Mouse (Mus musculus) kidney, adult 8-10 months (tissue): ENCODE data around the gene Hcn4.
A peak's percentile ranks its signal among the peaks of the same experiment; 100 is the strongest.

Experiments
- DNase-seq, 2 experiments: peaks; one replicate each; pipeline ENCODE4 v3.0.0; 2022

Gene Hcn4

GRCm38 (mm10) chr9:58849576-58850315 lies 26.5 kb downstream of the Hcn4 start:
- DNase-seq, result no peak

- DNase-seq, result no peak
These were observed 31.7 kb downstream of the Hcn4 start for GRCm38 (mm10) chr9:58854931-58855330.

- DNase-seq, result no peak
These were observed 35.9 kb downstream of the Hcn4 start for GRCm38 (mm10) chr9:58859080-58859635.

GRCm38 (mm10) chr9:58863826-58864225 lies 40.6 kb downstream of the Hcn4 start:
- DNase-seq, result no peak

GRCm38 (mm10) chr9:58871141-58871540 lies 47.9 kb downstream of the Hcn4 start:
- DNase-seq, result no peak

- DNase-seq, result peak; percentile 21 to 70
These were observed 50.5 kb downstream of the Hcn4 start for GRCm38 (mm10) chr9:58873541-58874324.

GRCm38 (mm10) chr9:58874354-58874753 lies 51.1 kb downstream of the Hcn4 start:
- no peak for DNase-seq

- DNase-seq, result no peak
These were observed 52.2 kb downstream of the Hcn4 start for GRCm38 (mm10) chr9:58875439-58875838.

- no peak for DNase-seq
These were observed 53.9 kb downstream of the Hcn4 start for GRCm38 (mm10) chr9:58876946-58877625.

- no peak for DNase-seq
These were observed 56.6 kb downstream of the Hcn4 start for GRCm38 (mm10) chr9:58879836-58880235.

GRCm38 (mm10) chr9:58882686-58883085 lies 59.5 kb downstream of the Hcn4 start:
- peak; percentile 31 to 46 for DNase-seq

GRCm38 (mm10) chr9:58889782-58890448 lies 66.7 kb downstream of the Hcn4 start:
- no peak for DNase-seq

- no peak for DNase-seq
These were observed 67.7 kb downstream of the Hcn4 start for GRCm38 (mm10) chr9:58890893-58891292.

- no peak for DNase-seq
These were observed 68.8 kb downstream of the Hcn4 start for GRCm38 (mm10) chr9:58891840-58892640.

- DNase-seq, result no peak
These were observed 76.4 kb downstream of the Hcn4 start for GRCm38 (mm10) chr9:58899602-58900001.

GRCm38 (mm10) chr9:58902869-58903585 lies 79.8 kb downstream of the Hcn4 start:
- DNase-seq, result peak; percentile 8 to 33
